Mouse (Mus musculus): Measurements from ENCODE around the gene Setd3. TPM values are rescaled to one million over a fixed set of nuclear protein-coding genes. Genes with fewer than 3 reads are reported as not detected.

Setd3 gene
- 103 TPM for polyA plus RNA-seq (2017; shearing (Covaris generic))

GRCm38 (mm10) chr12:108179246-108179320 is at the start of gene Setd3:
Setd3 (minus strand) TSS chr12:108179314.

GRCm38 (mm10) chr12:108179321-108180266 is 480 bp upstream of the Setd3 start, which contains the start of gene Ccnk:
Ccnk (plus strand) TSS chr12:108179579.

Other genes with a start within 250 kb of the Setd3 start
- gene Bcl11b, start 175.7 kb downstream of the Setd3 start, polyA plus RNA-seq (2017; shearing (Covaris generic)), result 301 TPM
- gene Ccnk, start 265 bp upstream of the Setd3 start, polyA plus RNA-seq (2017; shearing (Covaris generic)), result 4.9 TPM
- gene Ccdc85c, start 96.1 kb upstream of the Setd3 start, polyA plus RNA-seq (2017; shearing (Covaris generic)), result 0.20 TPM
- not detected for gene Hhipl1, start 127.0 kb upstream of the Setd3 start, polyA plus RNA-seq (2017; shearing (Covaris generic))
- gene Cyp46a1, start 155.1 kb upstream of the Setd3 start, polyA plus RNA-seq (2017; shearing (Covaris generic)), result 0.29 TPM
- 0.19 TPM for gene Eml1, start 191.6 kb upstream of the Setd3 start, polyA plus RNA-seq (2017; shearing (Covaris generic))

Measured in effector memory CD4-positive, alpha-beta T cell, adult 5 months (primary cell).